18 mouse cellular contexts compared by ENCODE assay signal in the genomic region with DNA sequence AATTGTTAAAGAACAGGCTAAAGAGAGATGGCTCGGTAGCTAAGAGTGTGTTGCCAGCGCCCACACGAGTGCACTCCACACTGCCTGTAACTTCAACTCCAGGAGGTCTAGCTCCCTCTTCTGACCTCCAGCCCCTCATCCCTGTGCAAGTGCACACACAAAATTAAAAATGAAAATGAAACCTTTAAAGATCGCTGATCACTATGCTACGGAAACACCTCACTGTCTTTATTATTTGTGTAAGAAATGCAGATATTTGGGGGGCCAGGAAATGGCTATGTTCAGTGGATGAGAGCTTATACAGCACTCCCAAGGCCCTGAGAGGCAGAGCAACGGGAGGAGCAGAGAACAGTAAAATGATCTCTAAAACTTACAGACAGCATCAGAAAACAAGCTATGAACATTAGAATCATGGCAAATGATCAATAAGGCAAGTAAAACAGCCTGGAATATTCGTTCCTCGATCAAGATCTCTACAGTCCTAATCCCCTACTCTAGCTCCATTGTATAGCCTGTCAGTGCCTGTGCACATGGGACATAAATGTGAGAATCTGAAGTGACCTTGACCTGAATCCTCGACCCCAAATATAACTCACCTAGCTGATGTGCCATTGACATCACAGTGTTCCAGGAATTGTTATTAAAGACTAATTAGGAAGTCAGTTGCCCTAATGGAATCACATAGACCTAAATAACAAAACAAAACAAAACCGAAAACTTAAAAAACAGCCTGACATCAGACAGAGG.
"Had no signal": no experiment of that assay in that cellular context is flagged by ENCODE, and none has a peak within 500 bp of the region (broad histone marks: within the 10 kb centered on the region; RNA-seq: fewer than 3 reads in every experiment).

No protein-coding gene starts in this region.

- H3K4me3 ChIP-seq: limb, embryonic 12.5 days; limb, embryonic 15.5 days; midbrain, embryonic 12.5 days; midbrain, embryonic 15.5 days; neural tube, embryonic 12.5 days; neural tube, embryonic 15.5 days had no signal

- ATAC-seq: liver, postnatal 0 days; midbrain, embryonic 15.5 days had no signal

- H3K9me3 ChIP-seq: limb, embryonic 12.5 days; limb, embryonic 15.5 days; midbrain, embryonic 12.5 days; midbrain, embryonic 15.5 days; neural tube, embryonic 12.5 days; neural tube, embryonic 15.5 days had no signal

- H3K27me3 ChIP-seq: limb, embryonic 12.5 days; limb, embryonic 15.5 days; midbrain, embryonic 12.5 days; midbrain, embryonic 15.5 days; neural tube, embryonic 12.5 days; neural tube, embryonic 15.5 days had no signal

- H3K9ac ChIP-seq: limb, embryonic 12.5 days; limb, embryonic 15.5 days; liver, embryonic 14.5 days; liver, postnatal 0 days; lung, embryonic 14.5 days; midbrain, embryonic 12.5 days; midbrain, embryonic 15.5 days; neural tube, embryonic 12.5 days; neural tube, embryonic 15.5 days had no signal

- H3K27ac ChIP-seq: kidney, postnatal 0 days; limb, embryonic 12.5 days; limb, embryonic 15.5 days; liver, embryonic 14.5 days; macrophage; midbrain, embryonic 12.5 days; midbrain, embryonic 15.5 days; neural tube, embryonic 12.5 days; neural tube, embryonic 15.5 days; stomach, postnatal 0 days had no signal

- DNase-seq: kidney, postnatal 25 days; left cerebral cortex, postnatal 4 days; liver, postnatal 0 days; lung, embryonic 14.5 days; right cerebral cortex, adult 18-20 months; right cerebral cortex, postnatal 14 days; right cerebral cortex, postnatal 4 days; thymus, postnatal 25 days had no signal

- H3K4me1 ChIP-seq: neural tube, embryonic 12.5 days had no signal

- H3K36me3 ChIP-seq: limb, embryonic 12.5 days; limb, embryonic 15.5 days; midbrain, embryonic 12.5 days; midbrain, embryonic 15.5 days; neural tube, embryonic 12.5 days; neural tube, embryonic 15.5 days had no signal
